24 mouse cellular contexts compared by ENCODE assay signal in genomic region chr2:91163532-91163931, GRCm38 (mm10). TPM values are rescaled to one million over a fixed set of nuclear protein-coding genes. Genes with fewer than 3 reads are reported as not detected.
DNase-seq lines count a peak whose midpoint lies in the region; ATAC-seq and TF ChIP-seq lines count a peak whose summit lies in the region.
"Had no signal": no experiment of that assay in that cellular context is flagged by ENCODE, and none has a peak within 500 bp of the region (broad histone marks: within the 10 kb centered on the region; RNA-seq: fewer than 3 reads in every experiment).

No protein-coding gene starts in this region.

- H3K27me3 ChIP-seq in liver, embryonic 12.5 days (replicated peaks) = no peaks in the 10 kb centered on the region
- H3K27me3 ChIP-seq in MEL (ENCODE audit: control insufficient read depth in 1 of 2, insufficient read depth in 2 of 2, low read length in 2 of 2) = no peaks in the 10 kb centered on the region
- no peaks in the 10 kb centered on the region for H3K27me3 ChIP-seq in liver, embryonic 13.5 days
- no peaks in the 10 kb centered on the region for H3K27me3 ChIP-seq in liver, embryonic 15.5 days
- H3K27me3 ChIP-seq: embryonic facial prominence, embryonic 12.5 days; forebrain, embryonic 13.5 days; forebrain, embryonic 15.5 days; Patski had no signal

- H3K9ac ChIP-seq in liver, embryonic 12.5 days = no peak overlapping the region
- H3K9ac ChIP-seq in MEL (ENCODE audit: control insufficient read depth, low read depth, low read length, poor library complexity, severe bottlenecking) = no peak overlapping the region
- H3K9ac ChIP-seq in liver, embryonic 13.5 days = no peak overlapping the region
- no peak overlapping the region for H3K9ac ChIP-seq in liver, embryonic 15.5 days
- H3K9ac ChIP-seq: embryonic facial prominence, embryonic 12.5 days; forebrain, embryonic 13.5 days; forebrain, embryonic 15.5 days; forebrain, postnatal 0 days had no signal

- no peak overlapping the region for H3K27ac ChIP-seq in liver, embryonic 12.5 days
- H3K27ac ChIP-seq in MEL (ENCODE audit: control insufficient read depth, low read depth, low read length) = 0 out of 2 replicates have a peak overlapping the region, but pooled peaks have one; percentile 16
- no peak overlapping the region for H3K27ac ChIP-seq in liver, embryonic 13.5 days
- H3K27ac ChIP-seq in liver, embryonic 15.5 days (replicated peaks) = no peak overlapping the region
- H3K27ac ChIP-seq: embryonic facial prominence, embryonic 10.5 days; embryonic facial prominence, embryonic 12.5 days; forebrain, embryonic 13.5 days; forebrain, embryonic 15.5 days had no signal

- no peak for TF ChIP-seq EP300 in MEL (IDR thresholded peaks at IDR 0.05; ENCODE audit: low read depth in 1 of 2, low read length in 2 of 2)

- no peak for TF ChIP-seq RAD21 in MEL (IDR thresholded peaks at IDR 0.05; ENCODE audit: low read depth, low read length)

- H3K4me3 ChIP-seq in liver, embryonic 12.5 days = no peak overlapping the region
- no peak overlapping the region for H3K4me3 ChIP-seq in MEL (ENCODE audit: control insufficient read depth in 1 of 2, insufficient read depth in 1 of 2, low read depth in 2 of 2, low read length in 2 of 2)
- H3K4me3 ChIP-seq in liver, embryonic 13.5 days (replicated peaks) = no peak overlapping the region
- no peak overlapping the region for H3K4me3 ChIP-seq in liver, embryonic 15.5 days (replicated peaks)
- H3K4me3 ChIP-seq: embryonic facial prominence, embryonic 10.5 days; embryonic facial prominence, embryonic 12.5 days; forebrain, embryonic 13.5 days; forebrain, embryonic 15.5 days had no signal

- peaks cover 73% of the 10 kb centered on the region for H3K36me3 ChIP-seq in liver, embryonic 12.5 days
- peaks cover 3 to 47% of the 10 kb centered on the region in 2 experiments; a peak in 3 of 4 replicates for H3K36me3 ChIP-seq in MEL (ENCODE audit: control insufficient read depth in 1 of 2, insufficient read depth in 2 of 2, low read length in 2 of 2)
- peaks cover 60% of the 10 kb centered on the region for H3K36me3 ChIP-seq in liver, embryonic 13.5 days
- H3K36me3 ChIP-seq in liver, embryonic 15.5 days (replicated peaks) = peaks cover 54% of the 10 kb centered on the region

- no peak overlapping the region for H3K4me2 ChIP-seq in liver, embryonic 12.5 days
- no peak overlapping the region for H3K4me2 ChIP-seq in liver, embryonic 13.5 days
- no peak overlapping the region for H3K4me2 ChIP-seq in liver, embryonic 15.5 days
- H3K4me2 ChIP-seq: embryonic facial prominence, embryonic 12.5 days; forebrain, embryonic 13.5 days; forebrain, embryonic 15.5 days had no signal

- no peak for TF ChIP-seq CTCF in MEL (IDR thresholded peaks at IDR 0.05 in 2 of 3, conservative IDR thresholded peaks at IDR 0.05 in 1 of 3; ENCODE audit: control insufficient read depth in 1 of 3, insufficient read depth in 1 of 3, low read depth in 2 of 3, low read length in 3 of 3, poor library complexity in 1 of 3, severe bottlenecking in 1 of 3)

- no peaks in the 10 kb centered on the region for H3K9me3 ChIP-seq in liver, embryonic 12.5 days (replicated peaks)
- H3K9me3 ChIP-seq in MEL (replicated peaks; ENCODE audit: insufficient read depth, low read length) = no peaks in the 10 kb centered on the region
- no peaks in the 10 kb centered on the region for H3K9me3 ChIP-seq in liver, embryonic 13.5 days (replicated peaks)
- no peaks in the 10 kb centered on the region for H3K9me3 ChIP-seq in liver, embryonic 15.5 days (replicated peaks)
- H3K9me3 ChIP-seq: embryonic facial prominence, embryonic 10.5 days; embryonic facial prominence, embryonic 12.5 days; forebrain, embryonic 13.5 days; forebrain, embryonic 15.5 days had no signal

- DNase-seq in liver (no peak), MEL (ENCODE audit: low read depth, low spot score) (no peak)
- no peak for DNase-seq in liver, embryonic 13.5 days
- DNase-seq in cerebellum, postnatal 10 days = no peak
- DNase-seq in cerebellum, adult 9-11 months = no peak
- no peak for DNase-seq in right cerebral cortex, postnatal 25 days
- DNase-seq: adrenal gland, adult 8-10 months; adrenal gland, postnatal 14 days; adrenal gland, postnatal 36 days; cerebellum, adult 11-12 months; cerebellum, adult 2 months; cerebellum, adult 9-10 months; cerebellum, postnatal 25 days; forebrain, postnatal 0 days had no signal

- WGBS in liver, embryonic 12.5 days (ENCODE audit: insufficient replicate concordance) = 51% methylated on average over 5 of the region's 5 CpGs
- 40% methylated on average over 5 of the region's 5 CpGs for WGBS in liver, embryonic 13.5 days (ENCODE audit: insufficient replicate concordance)
- WGBS in liver, embryonic 15.5 days (ENCODE audit: insufficient replicate concordance) = 32% methylated on average over 5 of the region's 5 CpGs

- TF ChIP-seq POLR2A in MEL (IDR thresholded peaks at IDR 0.05; ENCODE audit: control insufficient read depth in 1 of 2, insufficient read depth in 1 of 2, low read depth in 1 of 2, low read length in 2 of 2, poor library complexity in 1 of 2) = no peak

- ATAC-seq in liver, embryonic 12.5 days = peak; percentile 52
- peak; percentile 73 for ATAC-seq in liver, embryonic 13.5 days (ENCODE audit: low read depth)
- ATAC-seq in liver, embryonic 15.5 days (ENCODE audit: insufficient read depth) = peak; percentile 25; the same call in 1 of the 2 replicates
- ATAC-seq: activated CD4-positive, CD25-positive, alpha-beta regulatory T cell, adult 4 months; forebrain, embryonic 13.5 days; forebrain, embryonic 15.5 days; forebrain, postnatal 0 days; Patski had no signal

- H3K79me2 ChIP-seq in MEL (ENCODE audit: control insufficient read depth, insufficient read depth, low read length, poor library complexity) = no peaks in the 10 kb centered on the region

- peaks cover 31% of the 10 kb centered on the region for H3K4me1 ChIP-seq in liver, embryonic 12.5 days
- H3K4me1 ChIP-seq in MEL (ENCODE audit: control insufficient read depth in 1 of 2, insufficient read depth in 2 of 2, low read length in 2 of 2) = peaks cover 15 to 38% of the 10 kb centered on the region in 2 experiments
- H3K4me1 ChIP-seq in liver, embryonic 13.5 days (replicated peaks) = peaks cover 27% of the 10 kb centered on the region
- H3K4me1 ChIP-seq in liver, embryonic 15.5 days (replicated peaks) = peaks cover 26% of the 10 kb centered on the region
- H3K4me1 ChIP-seq: embryonic facial prominence, embryonic 10.5 days; embryonic facial prominence, embryonic 12.5 days; forebrain, embryonic 13.5 days; forebrain, embryonic 15.5 days had no signal

TF ChIP-seq in MEL, 35 proteins besides CTCF, POLR2A, EP300 and RAD21:
- no peak for TF ChIP-seq ZKSCAN1 (IDR thresholded peaks at IDR 0.05; ENCODE audit: low read depth, low read length)
- TF ChIP-seq NRF1 (IDR thresholded peaks at IDR 0.05; ENCODE audit: insufficient read depth, low read depth, low read length, poor library complexity, severe bottlenecking) = no peak
- TF ChIP-seq MXI1 (IDR thresholded peaks at IDR 0.05; ENCODE audit: low read depth, low read length) = no peak
- no peak for TF ChIP-seq TCF12 (IDR thresholded peaks at IDR 0.05; ENCODE audit: low read depth, low read length)
- no peak for TF ChIP-seq BHLHE40 (IDR thresholded peaks at IDR 0.05; ENCODE audit: borderline replicate concordance, low read depth, low read length)
- TF ChIP-seq USF1 (IDR thresholded peaks at IDR 0.05; ENCODE audit: low read depth, low read length) = no peak
- no peak for TF ChIP-seq RCOR1 (IDR thresholded peaks at IDR 0.05; ENCODE audit: low read depth, low read length)
- TF ChIP-seq TBP (IDR thresholded peaks at IDR 0.05; ENCODE audit: low read depth, low read length) = no peak
- no peak for TF ChIP-seq ETS1 (IDR thresholded peaks at IDR 0.05; ENCODE audit: low read depth, low read length)
- TF ChIP-seq ZC3H11A (IDR thresholded peaks at IDR 0.05; ENCODE audit: low read depth, low read length) = no peak

RNA-seq across cellular contexts. Expression of gene Madd, which starts 20.1 kb away (rescaled TPM):
- polyA plus RNA-seq in liver, embryonic 12.5 days (2016; fragmentation: Nextera tagmentation; extraction: Ambion mirVana) = 12.1 and 13.4 TPM in 2 replicates
- 15.7 and 17.5 TPM in 2 replicates for total RNA-seq in MEL (2012; rRNA removed)
- 10 to 100 TPM in 1 of 2 experiments, not detected in 1; 27.4 TPM for polyA plus RNA-seq in MEL (2012; ENCODE audit: insufficient read depth in 1 of 2, insufficient read length in 2 of 2, low read depth in 1 of 2, low replicate concordance in 2 of 2, missing spikeins in 1 of 2)
- polyA plus RNA-seq in liver, embryonic 13.5 days (2015; fragmentation: Nextera tagmentation; extraction: Ambion mirVana) = 7.4 and 8.4 TPM in 2 replicates
- polyA plus RNA-seq in liver, embryonic 15.5 days (2015; fragmentation: Nextera tagmentation; extraction: Ambion mirVana) = 6.3 and 6.9 TPM in 2 replicates

RNA-seq across cellular contexts. Expression of gene Nr1h3, which starts 39.1 kb away (rescaled TPM):
- polyA plus RNA-seq in liver, embryonic 12.5 days (2016; fragmentation: Nextera tagmentation; extraction: Ambion mirVana) = 12.9 and 13.5 TPM in 2 replicates
- total RNA-seq in MEL (2012; rRNA removed) = 3.5 and 4.7 TPM in 2 replicates
- 1 to 10 TPM in 1 of 2 experiments, not detected in 1; 6.9 TPM for polyA plus RNA-seq in MEL (2012; ENCODE audit: insufficient read depth in 1 of 2, insufficient read length in 2 of 2, low read depth in 1 of 2, low replicate concordance in 2 of 2, missing spikeins in 1 of 2)
- 14.1 and 16.5 TPM in 2 replicates for polyA plus RNA-seq in liver, embryonic 13.5 days (2015; fragmentation: Nextera tagmentation; extraction: Ambion mirVana)
- 20.4 and 21.0 TPM in 2 replicates for polyA plus RNA-seq in liver, embryonic 15.5 days (2015; fragmentation: Nextera tagmentation; extraction: Ambion mirVana)

RNA-seq across cellular contexts. Expression of gene Acp2, which starts 39.2 kb away (rescaled TPM):
- 9.6 and 10.3 TPM in 2 replicates for polyA plus RNA-seq in liver, embryonic 12.5 days (2016; fragmentation: Nextera tagmentation; extraction: Ambion mirVana)
- 5.4 and 7.3 TPM in 2 replicates for total RNA-seq in MEL (2012; rRNA removed)
- 10 to 100 TPM in 1 of 2 experiments, not detected in 1; 11.3 TPM for polyA plus RNA-seq in MEL (2012; ENCODE audit: insufficient read depth in 1 of 2, insufficient read length in 2 of 2, low read depth in 1 of 2, low replicate concordance in 2 of 2, missing spikeins in 1 of 2)
- 8.2 and 10.4 TPM in 2 replicates for polyA plus RNA-seq in liver, embryonic 13.5 days (2015; fragmentation: Nextera tagmentation; extraction: Ambion mirVana)
- polyA plus RNA-seq in liver, embryonic 15.5 days (2015; fragmentation: Nextera tagmentation; extraction: Ambion mirVana) = 9.9 and 10.1 TPM in 2 replicates

RNA-seq across cellular contexts. Expression of gene Mybpc3, which starts 45.6 kb away (rescaled TPM):
- 0.23 and 0.39 TPM in 2 replicates for polyA plus RNA-seq in liver, embryonic 12.5 days (2016; fragmentation: Nextera tagmentation; extraction: Ambion mirVana)
- total RNA-seq in MEL (2012; rRNA removed) = 0.19 and 0.29 TPM in 2 replicates
- under 1 TPM in 1 of 2 experiments, not detected in 1; 0.50 TPM for polyA plus RNA-seq in MEL (2012; ENCODE audit: insufficient read depth in 1 of 2, insufficient read length in 2 of 2, low read depth in 1 of 2, low replicate concordance in 2 of 2, missing spikeins in 1 of 2)
- polyA plus RNA-seq in liver, embryonic 13.5 days (2015; fragmentation: Nextera tagmentation; extraction: Ambion mirVana) = 0.14 and 0.95 TPM in 2 replicates
- polyA plus RNA-seq in liver, embryonic 15.5 days (2015; fragmentation: Nextera tagmentation; extraction: Ambion mirVana) = 0.15 and 0.17 TPM in 2 replicates
- total RNA-seq: adrenal gland, postnatal 14 days; adrenal gland, postnatal 36 days had no signal
- polyA plus RNA-seq: activated CD4-positive, CD25-positive, alpha-beta regulatory T cell, adult 4 months; C2C12; forebrain, embryonic 11.5 days; forebrain, embryonic 13.5 days; forebrain, embryonic 15.5 days; Patski had no signal
